Mouse (Mus musculus) heart, adult 2 months (tissue): ENCODE measurements around the gene Gys2.

ENCODE experiments used
- CTCF ChIP-seq: fragments of 200-600 bp; IDR thresholded peaks from 2 replicates; pipeline ENCODE4 v1.8.1; 2022; ENCODE audit warnings: antibody characterized with exemption, mild to moderate bottlenecking, moderate library complexity
- POLR2A ChIP-seq: fragments of 200-500 bp; IDR thresholded peaks from 2 replicates; pipeline ENCODE4 v1.6.1; 2011; ENCODE audit warnings: mild to moderate bottlenecking, low read depth, low read length, control low read depth; ENCODE audit not compliant: insufficient read depth

- no peak for TF ChIP-seq POLR2A
- no peak for TF ChIP-seq CTCF
Observed at GRCm38 (mm10) chr6:142453311-142453710, 19.6 kb downstream of the Gys2 start.
